Mouse (Mus musculus): ENCODE measurements around the gene Zmiz1. TPM values are rescaled to one million over a fixed set of nuclear protein-coding genes. Genes with fewer than 3 reads are reported as not detected.

The Zmiz1 gene
- total and polyA plus RNA-seq, 3 experiments: 3.7 to 45.8 (median 11.1) TPM

DNA sequence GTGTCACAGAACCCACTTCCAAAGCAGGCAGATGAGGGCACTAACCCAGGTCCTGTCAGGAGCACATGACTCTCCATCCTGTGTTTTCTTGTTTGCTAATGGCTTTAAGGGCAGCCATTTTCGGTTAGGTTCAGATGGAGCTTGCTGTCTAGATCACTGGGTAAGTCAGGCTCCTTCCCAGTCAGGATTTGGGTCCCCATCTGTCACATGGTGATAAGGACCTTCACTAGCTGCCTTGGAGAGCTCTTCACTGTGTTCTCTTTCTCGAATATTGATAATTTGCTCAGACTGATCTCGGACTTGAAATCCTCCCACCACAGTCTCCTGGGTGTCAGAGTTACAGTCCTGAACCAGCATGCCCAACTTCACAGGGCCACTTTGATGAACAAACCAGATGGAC is 35.8 kb downstream of the Zmiz1 start:
- dilution Hi-C loops (cut with MboI; ENCODE audit: extremely low pct_ligation_motif_present, extremely low pct_unique_long_range_greater_than_20kb, low sequenced_read_pairs): no loop called here
- Histone ChIP-seq H3K4me1 (ENCODE audit: control insufficient read depth in 1 of 2, insufficient read depth in 2 of 2) (peaks cover 75 to 98% of the 10 kb centered on the region in 2 experiments), H3K27ac (ENCODE audit: insufficient read depth, low read depth) (no peak overlapping the region)

DNA sequence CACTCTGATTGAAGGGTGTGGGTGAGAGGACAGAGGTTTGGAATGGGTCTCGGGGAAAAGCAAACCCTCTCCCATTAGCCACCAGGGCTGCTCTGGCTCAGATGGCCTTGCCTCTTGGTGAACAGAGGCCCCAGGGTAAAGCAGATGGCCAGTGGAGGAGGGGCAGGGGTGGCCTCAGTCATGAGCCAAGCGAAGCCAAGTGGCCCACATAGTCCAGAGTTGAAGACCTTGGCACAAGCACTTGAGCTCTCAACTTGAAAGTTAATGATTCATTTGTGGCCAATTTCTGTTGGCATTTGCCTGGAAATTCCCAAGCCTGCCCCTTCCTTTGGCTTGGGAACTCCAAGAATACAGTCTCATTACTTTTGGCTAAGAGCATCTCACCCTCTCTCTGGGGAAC is 37.1 kb downstream of the Zmiz1 start:
- H3K4me2 ChIP-seq (ENCODE audit: insufficient read depth, low read depth, poor library complexity, severe bottlenecking): no peak overlapping the region
- H3K9ac ChIP-seq (ENCODE audit: insufficient read depth, low read depth): no peak overlapping the region
- no peak overlapping the region for H3K27ac ChIP-seq (ENCODE audit: insufficient read depth, low read depth)
- H3K9me3 ChIP-seq (replicated peaks; ENCODE audit: low read length): no peaks in the 10 kb centered on the region
- TF ChIP-seq SIN3A (IDR thresholded peaks at IDR 0.05; ENCODE audit: low read length) (no peak), NRF1 (IDR thresholded peaks at IDR 0.05; ENCODE audit: low read depth, low read length) (no peak), USF1 (IDR thresholded peaks at IDR 0.05; ENCODE audit: low read depth, low read length) (no peak), ETS1 (conservative IDR thresholded peaks at IDR 0.05; ENCODE audit: low read depth, low read length) (no peak), GABPA (IDR thresholded peaks at IDR 0.05; ENCODE audit: insufficient replicate concordance, low read depth, low read length) (no peak), ELF1 (IDR thresholded peaks at IDR 0.05; ENCODE audit: low read depth, low read length) (no peak), CTCF (conservative IDR thresholded peaks at IDR 0.05 in 1 of 2, IDR thresholded peaks at IDR 0.05 in 1 of 2; ENCODE audit: low read depth in 2 of 2, low read length in 2 of 2) (no peak), USF2 (conservative IDR thresholded peaks at IDR 0.05; ENCODE audit: low read depth, low read length) (no peak), MXI1 (IDR thresholded peaks at IDR 0.05; ENCODE audit: low read depth, low read length) (no peak), E2F4 (IDR thresholded peaks at IDR 0.05; ENCODE audit: insufficient replicate concordance, low read depth, low read length) (no peak), JUN (IDR thresholded peaks at IDR 0.05; ENCODE audit: insufficient read depth, low read depth, low read length) (no peak), ZMIZ1 (IDR thresholded peaks at IDR 0.05; ENCODE audit: low read depth, low read length) (no peak), MAFK (IDR thresholded peaks at IDR 0.05; ENCODE audit: insufficient replicate concordance, low read length) (no peak), BHLHE40 (IDR thresholded peaks at IDR 0.05; ENCODE audit: low read depth, low read length) (no peak)
- dilution Hi-C loops (cut with MboI; ENCODE audit: extremely low pct_ligation_motif_present, extremely low pct_unique_long_range_greater_than_20kb, low sequenced_read_pairs) (no loop called here), in situ Hi-C loops (cut with MboI; ENCODE audit: low pct_ligation_motif_present, low pct_unique_long_range_greater_than_20kb, low sequenced_read_pairs) (no loop called here)
- no peaks in the 10 kb centered on the region for H3K27me3 ChIP-seq (replicated peaks)
- no peak for DNase-seq (ENCODE audit: extremely low read depth)
- peaks cover 79 to 98% of the 10 kb centered on the region in 2 experiments for H3K4me1 ChIP-seq (ENCODE audit: control insufficient read depth in 1 of 2, insufficient read depth in 2 of 2)
- peak overlapping the region in 1 of 3 experiments; percentile 15 for H3K4me3 ChIP-seq (replicated peaks in 1 of 3; ENCODE audit: low read depth in 2 of 3, low read length in 2 of 3, poor library complexity in 1 of 3)
- peaks cover 32% of the 10 kb centered on the region for H3K79me2 ChIP-seq (replicated peaks; ENCODE audit: control insufficient read depth, extremely low read depth, insufficient read depth, poor library complexity, severe bottlenecking)
- H3K36me3 ChIP-seq (replicated peaks in 1 of 2; ENCODE audit: control insufficient read depth in 1 of 2, insufficient read depth in 1 of 2, low read length in 1 of 2): peaks cover 0 to 22% of the 10 kb centered on the region in 2 experiments

More for the DNA sequence above, 35.8 kb downstream of the Zmiz1 start:
- no peaks in the 10 kb centered on the region for H3K27me3 ChIP-seq (replicated peaks)
- H3K79me2 ChIP-seq (replicated peaks; ENCODE audit: control insufficient read depth, extremely low read depth, insufficient read depth, poor library complexity, severe bottlenecking): peaks cover 30% of the 10 kb centered on the region
- H3K4me3 ChIP-seq (replicated peaks in 1 of 3; ENCODE audit: low read depth in 2 of 3, low read length in 2 of 3, poor library complexity in 1 of 3): no peak overlapping the region
- peaks cover 0 to 17% of the 10 kb centered on the region in 2 experiments for H3K36me3 ChIP-seq (replicated peaks in 1 of 2; ENCODE audit: control insufficient read depth in 1 of 2, insufficient read depth in 1 of 2, low read length in 1 of 2)
- H3K4me2 ChIP-seq (ENCODE audit: insufficient read depth, low read depth, poor library complexity, severe bottlenecking): no peak overlapping the region
- no peak overlapping the region for H3K9ac ChIP-seq (ENCODE audit: insufficient read depth, low read depth)
- no peak for TF ChIP-seq ETS1 (conservative IDR thresholded peaks at IDR 0.05; ENCODE audit: low read depth, low read length)
- TF ChIP-seq GABPA (IDR thresholded peaks at IDR 0.05; ENCODE audit: insufficient replicate concordance, low read depth, low read length): no peak
- TF ChIP-seq POLR2A (IDR thresholded peaks at IDR 0.05; ENCODE audit: low read depth, low read length): no peak
- no peak for TF ChIP-seq ZKSCAN1 (IDR thresholded peaks at IDR 0.05; ENCODE audit: borderline replicate concordance, low read depth, low read length)
- no peak for TF ChIP-seq IRF4 (IDR thresholded peaks at IDR 0.05; ENCODE audit: low read depth, low read length)
- TF ChIP-seq JUND (conservative IDR thresholded peaks at IDR 0.05; ENCODE audit: low read depth, low read length): no peak
- TF ChIP-seq ELF1 (IDR thresholded peaks at IDR 0.05; ENCODE audit: low read depth, low read length): no peak
- TF ChIP-seq ZC3H11A (IDR thresholded peaks at IDR 0.05; ENCODE audit: low read depth, low read length): no peak
- TF ChIP-seq NRF1 (IDR thresholded peaks at IDR 0.05; ENCODE audit: low read depth, low read length): no peak
- in situ Hi-C loops (cut with MboI; ENCODE audit: low pct_ligation_motif_present, low pct_unique_long_range_greater_than_20kb, low sequenced_read_pairs): no loop called here
- no peaks in the 10 kb centered on the region for H3K9me3 ChIP-seq (replicated peaks; ENCODE audit: low read length)
- DNase-seq (ENCODE audit: extremely low read depth): no peak

Measured in CH12.LX (cell line).